Mouse (Mus musculus): ENCODE data around the gene Map4k5. TPM values are rescaled to one million over a fixed set of nuclear protein-coding genes. Genes with fewer than 3 reads are reported as not detected.

The Map4k5 gene
- polyA plus RNA-seq, 1 experiment, result 107 TPM

DNA sequence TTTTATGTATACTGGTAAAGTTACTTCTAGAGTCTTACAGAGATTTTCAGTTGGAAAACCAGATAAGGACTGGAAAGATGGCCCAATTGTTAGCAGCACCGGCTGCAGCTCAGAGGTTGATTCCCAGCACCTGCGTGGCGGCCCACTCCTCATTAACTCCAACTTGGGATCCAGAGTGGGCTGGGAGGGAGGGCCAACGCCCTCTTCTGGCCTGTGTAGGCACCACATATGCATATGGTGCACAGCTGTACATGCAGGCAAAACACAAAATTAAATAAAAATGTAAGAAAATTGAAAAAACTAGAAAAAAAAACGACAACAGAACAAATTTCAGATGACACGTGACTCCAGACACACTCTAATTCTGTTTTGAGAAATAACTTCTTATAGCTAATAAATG, 927 bp upstream of the Map4k5 start:
- Histone ChIP-seq H3K27me3 (ENCODE audit: control insufficient read depth, insufficient read depth, low read length, poor library complexity, severe bottlenecking) (no peaks in the 10 kb centered on the region), H3K4me3 (ENCODE audit: low read depth, low read length) (no peak overlapping the region), H3K27ac (ENCODE audit: insufficient read depth, low read length) (no peak overlapping the region), H3K9me3 (replicated peaks; ENCODE audit: control insufficient read depth, insufficient read depth, low read length, poor library complexity, severe bottlenecking) (no peaks in the 10 kb centered on the region), H3K4me1 (ENCODE audit: control insufficient read depth, insufficient read depth, low read length) (peaks cover 2% of the 10 kb centered on the region), H3K36me3 (ENCODE audit: control insufficient read depth, insufficient read depth, low read length, poor library complexity, severe bottlenecking) (no peaks in the 10 kb centered on the region), H3K9ac (ENCODE audit: low read depth, poor library complexity, severe bottlenecking) (no peak overlapping the region)
- TF ChIP-seq CTCF (IDR thresholded peaks at IDR 0.05; ENCODE audit: low read depth, low read length) (peak; percentile 55), EP300 (IDR thresholded peaks at IDR 0.05; ENCODE audit: insufficient read depth, low read depth, low read length) (no peak)

GRCm38 (mm10) chr12:69891721-69892120, 1.3 kb downstream of the Map4k5 start:
- Histone ChIP-seq H3K4me3 (ENCODE audit: low read depth, low read length) (peak overlapping the region; percentile 83), H3K9ac (ENCODE audit: low read depth, poor library complexity, severe bottlenecking) (peak overlapping the region; percentile 80), H3K27ac (ENCODE audit: insufficient read depth, low read length) (peak overlapping the region; percentile 41; the same call in 1 of the 2 replicates), H3K36me3 (ENCODE audit: control insufficient read depth, insufficient read depth, low read length, poor library complexity, severe bottlenecking) (no peaks in the 10 kb centered on the region), H3K27me3 (ENCODE audit: control insufficient read depth, insufficient read depth, low read length, poor library complexity, severe bottlenecking) (no peaks in the 10 kb centered on the region), H3K9me3 (replicated peaks; ENCODE audit: control insufficient read depth, insufficient read depth, low read length, poor library complexity, severe bottlenecking) (no peaks in the 10 kb centered on the region), H3K4me1 (ENCODE audit: control insufficient read depth, insufficient read depth, low read length) (peaks cover 2% of the 10 kb centered on the region)
- TF ChIP-seq CTCF (IDR thresholded peaks at IDR 0.05; ENCODE audit: low read depth, low read length), result no peak
- no peak for TF ChIP-seq EP300 (IDR thresholded peaks at IDR 0.05; ENCODE audit: insufficient read depth, low read depth, low read length)
- no peak for TF ChIP-seq POLR2A (IDR thresholded peaks at IDR 0.05; ENCODE audit: insufficient read depth, low read length)

DNA sequence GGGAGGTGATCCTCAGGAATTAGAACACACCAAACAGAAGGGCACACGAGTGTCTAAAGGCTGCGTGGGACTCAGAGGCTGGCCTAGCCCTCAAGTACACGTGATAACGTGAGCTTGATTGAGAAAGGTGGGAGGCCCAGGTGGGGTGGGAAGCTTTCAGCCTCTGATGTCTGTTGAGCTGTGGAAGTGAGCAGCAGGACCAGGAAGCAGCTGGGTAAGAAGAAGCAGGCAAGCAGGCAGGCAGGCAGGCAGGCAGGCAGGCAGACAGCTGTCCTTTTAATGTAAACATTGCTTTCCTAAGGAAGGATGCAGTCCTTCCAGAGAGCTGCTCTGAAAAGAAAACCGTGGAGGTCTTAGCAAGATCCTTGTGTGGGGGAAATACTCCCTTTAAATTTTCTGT, 2.5 kb downstream of the Map4k5 start:
- H3K27me3 ChIP-seq (ENCODE audit: control insufficient read depth, insufficient read depth, low read length, poor library complexity, severe bottlenecking), result no peaks in the 10 kb centered on the region
- H3K4me3 ChIP-seq (ENCODE audit: low read depth, low read length), result no peak overlapping the region
- no peaks in the 10 kb centered on the region for H3K36me3 ChIP-seq (ENCODE audit: control insufficient read depth, insufficient read depth, low read length, poor library complexity, severe bottlenecking)
- TF ChIP-seq POLR2A (IDR thresholded peaks at IDR 0.05; ENCODE audit: insufficient read depth, low read length) (no peak), EP300 (IDR thresholded peaks at IDR 0.05; ENCODE audit: insufficient read depth, low read depth, low read length) (no peak), CTCF (IDR thresholded peaks at IDR 0.05; ENCODE audit: low read depth, low read length) (no peak)
- H3K9me3 ChIP-seq (replicated peaks; ENCODE audit: control insufficient read depth, insufficient read depth, low read length, poor library complexity, severe bottlenecking), result no peaks in the 10 kb centered on the region
- H3K4me1 ChIP-seq (ENCODE audit: control insufficient read depth, insufficient read depth, low read length), result peaks cover 2% of the 10 kb centered on the region
- H3K9ac ChIP-seq (ENCODE audit: low read depth, poor library complexity, severe bottlenecking), result no peak overlapping the region
- H3K27ac ChIP-seq (ENCODE audit: insufficient read depth, low read length), result no peak overlapping the region

- H3K9me3 ChIP-seq (replicated peaks; ENCODE audit: control insufficient read depth, insufficient read depth, low read length, poor library complexity, severe bottlenecking), result no peaks in the 10 kb centered on the region
- H3K9ac ChIP-seq (ENCODE audit: low read depth, poor library complexity, severe bottlenecking), result no peak overlapping the region
- no peaks in the 10 kb centered on the region for H3K27me3 ChIP-seq (ENCODE audit: control insufficient read depth, insufficient read depth, low read length, poor library complexity, severe bottlenecking)
- no peak overlapping the region for H3K4me3 ChIP-seq (ENCODE audit: low read depth, low read length)
- TF ChIP-seq EP300 (IDR thresholded peaks at IDR 0.05; ENCODE audit: insufficient read depth, low read depth, low read length), result no peak
- TF ChIP-seq CTCF (IDR thresholded peaks at IDR 0.05; ENCODE audit: low read depth, low read length), result no peak
- TF ChIP-seq POLR2A (IDR thresholded peaks at IDR 0.05; ENCODE audit: insufficient read depth, low read length), result no peak
- H3K4me1 ChIP-seq (ENCODE audit: control insufficient read depth, insufficient read depth, low read length), result peaks cover 2% of the 10 kb centered on the region
- no peaks in the 10 kb centered on the region for H3K36me3 ChIP-seq (ENCODE audit: control insufficient read depth, insufficient read depth, low read length, poor library complexity, severe bottlenecking)
- no peak overlapping the region for H3K27ac ChIP-seq (ENCODE audit: insufficient read depth, low read length)
Observed at GRCm38 (mm10) chr12:69890051-69890450, 2.9 kb downstream of the Map4k5 start.

DNA sequence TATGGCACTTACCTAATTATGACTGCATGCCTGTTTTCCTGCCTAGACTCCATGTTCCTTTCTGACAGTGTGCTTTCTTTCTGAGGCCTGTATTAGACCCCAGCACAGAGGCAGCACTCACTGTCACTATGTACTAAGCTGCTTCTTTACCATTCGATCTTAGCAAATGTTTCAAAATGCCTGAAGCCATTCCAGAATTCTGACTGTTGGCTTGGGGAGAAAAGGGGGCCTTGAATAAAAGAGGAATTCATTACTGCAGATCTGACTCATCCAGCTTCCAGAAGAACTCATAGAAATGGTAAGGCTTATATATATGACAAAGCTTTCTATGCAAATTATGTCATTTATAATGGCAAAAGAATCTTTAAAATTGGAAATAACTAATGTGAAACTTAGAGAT, 4.7 kb downstream of the Map4k5 start:
- no peak overlapping the region for H3K4me3 ChIP-seq (ENCODE audit: low read depth, low read length)
- H3K27ac ChIP-seq (ENCODE audit: insufficient read depth, low read length), result no peak overlapping the region
- H3K27me3 ChIP-seq (ENCODE audit: control insufficient read depth, insufficient read depth, low read length, poor library complexity, severe bottlenecking), result no peaks in the 10 kb centered on the region
- no peaks in the 10 kb centered on the region for H3K36me3 ChIP-seq (ENCODE audit: control insufficient read depth, insufficient read depth, low read length, poor library complexity, severe bottlenecking)
- H3K4me1 ChIP-seq (ENCODE audit: control insufficient read depth, insufficient read depth, low read length), result peaks cover 2% of the 10 kb centered on the region
- TF ChIP-seq CTCF (IDR thresholded peaks at IDR 0.05; ENCODE audit: low read depth, low read length), result no peak
- TF ChIP-seq POLR2A (IDR thresholded peaks at IDR 0.05; ENCODE audit: insufficient read depth, low read length), result no peak
- TF ChIP-seq EP300 (IDR thresholded peaks at IDR 0.05; ENCODE audit: insufficient read depth, low read depth, low read length), result no peak
- no peak overlapping the region for H3K9ac ChIP-seq (ENCODE audit: low read depth, poor library complexity, severe bottlenecking)
- no peaks in the 10 kb centered on the region for H3K9me3 ChIP-seq (replicated peaks; ENCODE audit: control insufficient read depth, insufficient read depth, low read length, poor library complexity, severe bottlenecking)

DNA sequence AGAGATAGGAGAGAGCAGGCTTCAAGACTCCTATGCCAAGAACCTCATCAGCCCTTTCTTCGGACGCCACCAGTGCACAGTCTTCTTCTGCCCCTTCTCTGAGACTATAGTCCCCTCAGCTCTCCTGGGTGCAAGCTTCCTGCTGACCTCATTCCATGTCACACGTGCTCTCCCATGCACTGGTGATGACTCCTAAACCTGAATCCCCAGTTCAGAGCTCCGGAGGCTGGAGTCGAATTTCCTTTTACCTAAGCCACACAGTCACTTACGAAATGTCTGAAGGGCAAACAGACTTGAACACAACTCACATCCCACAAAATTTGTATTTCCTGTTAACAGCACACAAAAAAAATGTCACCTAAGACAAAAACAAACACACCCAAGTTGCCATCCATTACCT, 5.2 kb downstream of the Map4k5 start:
- Histone ChIP-seq H3K27me3 (ENCODE audit: control insufficient read depth, insufficient read depth, low read length, poor library complexity, severe bottlenecking) (no peaks in the 10 kb centered on the region), H3K27ac (ENCODE audit: insufficient read depth, low read length) (no peak overlapping the region)

More for the DNA sequence above, 5.2 kb downstream of the Map4k5 start:
- Histone ChIP-seq H3K4me1 (ENCODE audit: control insufficient read depth, insufficient read depth, low read length) (peaks cover 2% of the 10 kb centered on the region), H3K4me3 (ENCODE audit: low read depth, low read length) (no peak overlapping the region), H3K9me3 (replicated peaks; ENCODE audit: control insufficient read depth, insufficient read depth, low read length, poor library complexity, severe bottlenecking) (no peaks in the 10 kb centered on the region), H3K9ac (ENCODE audit: low read depth, poor library complexity, severe bottlenecking) (no peak overlapping the region), H3K36me3 (ENCODE audit: control insufficient read depth, insufficient read depth, low read length, poor library complexity, severe bottlenecking) (no peaks in the 10 kb centered on the region)
- TF ChIP-seq CTCF (IDR thresholded peaks at IDR 0.05; ENCODE audit: low read depth, low read length) (no peak), POLR2A (IDR thresholded peaks at IDR 0.05; ENCODE audit: insufficient read depth, low read length) (no peak), EP300 (IDR thresholded peaks at IDR 0.05; ENCODE audit: insufficient read depth, low read depth, low read length) (no peak)

Measured in ES-Bruce4 (cell line).